Mouse (Mus musculus) common myeloid progenitor, adult 5-6 weeks (primary cell): ENCODE measurements around the gene Hexa. TPM values are rescaled to one million over a fixed set of nuclear protein-coding genes. Genes with fewer than 3 reads are reported as not detected.

Source experiments
- ATAC-seq: replicated peaks from 2 replicates; pipeline ENCODE4 v1.8.0; 2016; ENCODE audit warnings: low read depth, mild to moderate bottlenecking, moderate TSS enrichment, inconsistent platforms; ENCODE audit not compliant: poor library complexity, severe bottlenecking
- total RNA-seq: library from RNA; stranded (forward); fragments of 200-1000, 187-1606 nt; gene quantifications from 2 replicates; pipeline ENCODE4 v1.2.3, GENCODE M21; 2017

Gene Hexa
- total RNA-seq: 82.6 and 83.8 TPM in 2 replicates

DNA sequence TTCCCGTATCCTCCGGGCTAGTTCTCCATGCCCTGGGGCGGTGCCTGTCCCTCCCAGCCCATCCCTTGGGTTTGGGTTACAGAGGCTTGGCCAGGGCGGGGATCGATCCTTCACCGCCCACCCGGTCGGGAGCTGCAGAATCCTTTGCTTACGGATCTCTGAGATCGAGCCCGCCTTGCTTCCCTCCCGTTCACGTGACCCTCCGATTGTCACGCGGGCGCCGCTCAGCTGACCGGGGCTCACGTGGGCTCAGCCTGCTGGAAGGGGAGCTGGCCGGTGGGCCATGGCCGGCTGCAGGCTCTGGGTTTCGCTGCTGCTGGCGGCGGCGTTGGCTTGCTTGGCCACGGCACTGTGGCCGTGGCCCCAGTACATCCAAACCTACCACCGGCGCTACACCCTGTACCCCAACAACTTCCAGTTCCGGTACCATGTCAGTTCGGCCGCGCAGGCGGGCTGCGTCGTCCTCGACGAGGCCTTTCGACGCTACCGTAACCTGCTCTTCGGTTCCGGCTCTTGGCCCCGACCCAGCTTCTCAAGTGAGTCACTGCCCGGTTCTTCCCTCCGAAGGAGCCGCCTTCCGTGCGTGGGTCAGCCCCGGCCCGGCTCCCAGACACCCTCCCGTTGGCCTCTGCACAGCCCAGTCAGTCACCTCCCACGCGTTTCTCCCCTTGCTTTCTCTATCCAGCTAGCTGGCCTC lies at the start of gene Hexa, which contains the start of gene Tmem202:
Gene Hexa, plus strand, starts transcription at position 100 of the 697 bp plus-strand sequence.
Gene Tmem202, minus strand, starts transcription at position 407 of the 697 bp plus-strand sequence.
- ATAC-seq: peak; percentile 72

DNA sequence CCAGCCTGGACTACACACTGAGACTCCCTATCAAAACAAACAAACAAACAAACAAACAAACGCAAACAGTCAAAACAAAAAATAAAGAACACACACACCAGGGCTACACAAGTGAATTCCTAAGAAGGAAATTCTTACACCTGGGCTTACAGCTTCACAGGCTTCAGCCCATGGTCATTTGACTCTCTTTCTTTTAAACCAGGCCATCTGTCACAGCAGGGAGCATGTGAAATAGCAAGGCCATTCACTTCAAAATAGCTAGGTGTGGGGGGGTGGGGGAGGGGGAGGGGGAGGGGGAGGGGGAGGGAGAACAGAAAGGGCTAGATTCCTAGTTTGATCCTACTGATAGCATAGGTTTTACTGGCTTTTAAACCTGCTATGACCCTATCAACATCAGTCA lies 31.2 kb upstream of the Hexa start:
- no peak for ATAC-seq

DNA sequence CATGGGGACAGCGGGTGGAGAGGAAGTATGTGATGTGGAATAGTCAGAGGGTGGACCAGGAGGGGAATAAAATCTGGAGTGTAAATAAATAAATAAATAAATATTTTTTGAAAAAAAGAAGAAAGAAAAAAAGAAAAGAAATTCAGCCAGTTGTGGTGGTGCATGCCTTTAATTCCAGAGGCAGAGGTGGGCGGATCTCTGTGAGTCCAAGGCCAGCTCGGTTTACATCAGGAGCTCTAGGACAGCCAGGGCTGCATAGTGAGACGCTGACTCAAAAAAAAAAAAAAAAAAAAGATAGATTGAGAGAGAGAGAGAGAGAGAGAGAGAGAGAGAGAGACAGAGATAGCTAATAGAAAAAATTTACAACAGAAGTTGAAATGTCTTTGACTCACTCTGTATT lies 27.0 kb upstream of the Hexa start:
- no peak for ATAC-seq

DNA sequence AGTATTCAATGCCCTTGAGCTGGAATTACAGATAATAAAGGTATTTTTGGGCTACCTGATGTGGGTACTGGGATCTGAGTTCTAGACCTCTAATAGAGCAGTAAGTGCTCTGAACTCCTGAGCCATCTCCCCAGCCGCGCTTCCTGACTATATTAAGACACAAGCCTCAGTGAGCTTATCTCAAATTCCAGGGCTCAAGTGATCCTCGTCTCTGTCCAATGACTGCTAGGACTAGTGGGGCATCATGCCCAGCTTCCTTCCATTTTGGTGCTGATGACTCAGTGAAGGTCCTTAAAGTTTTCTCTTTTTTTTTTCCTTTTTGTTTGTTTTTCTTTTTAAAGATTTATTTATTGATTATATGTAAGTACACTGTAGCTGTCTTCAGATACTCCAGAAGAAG lies 24.3 kb upstream of the Hexa start:
- ATAC-seq: no peak

DNA sequence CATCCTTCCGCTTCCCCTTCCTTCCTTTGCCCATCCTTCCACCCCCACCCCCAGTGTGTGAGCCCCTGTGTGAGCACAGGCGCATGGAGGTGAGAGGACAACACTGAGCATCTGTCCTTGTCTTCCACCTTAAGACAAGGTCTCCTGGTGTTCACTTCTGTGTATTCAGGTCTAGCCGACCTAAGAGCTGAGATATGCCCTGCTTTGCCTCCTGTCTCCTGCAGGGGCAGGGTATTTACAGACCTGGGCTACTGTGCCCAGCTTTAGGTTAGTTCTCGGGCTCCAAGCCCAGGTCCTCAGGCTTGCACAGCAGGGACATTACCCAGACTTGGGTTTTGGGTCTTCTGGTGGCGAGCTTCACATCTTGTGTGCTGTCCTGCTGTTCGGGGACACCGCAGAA lies 22.2 kb upstream of the Hexa start:
- peak; percentile 50; the same call in 1 of the 2 replicates for ATAC-seq

DNA sequence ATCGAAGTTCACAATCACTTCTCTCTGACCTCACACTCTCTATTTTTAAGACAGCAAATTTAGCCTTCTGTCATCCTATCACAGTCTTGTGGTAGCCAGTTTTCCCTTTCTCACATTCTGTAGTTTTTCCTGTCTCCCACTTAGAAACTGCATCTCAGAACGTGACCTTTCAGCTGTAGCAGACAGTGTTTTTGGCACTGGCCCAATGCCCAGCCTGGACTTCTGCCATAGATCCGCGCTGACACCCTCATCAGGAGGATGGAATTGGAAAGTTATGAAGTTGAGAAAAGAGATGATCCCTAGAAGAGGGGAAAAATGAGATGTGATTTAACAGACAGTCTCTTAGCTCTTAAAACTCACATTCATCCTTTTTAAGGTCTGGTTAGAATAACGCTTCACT lies 20.4 kb upstream of the Hexa start:
- ATAC-seq: no peak

DNA sequence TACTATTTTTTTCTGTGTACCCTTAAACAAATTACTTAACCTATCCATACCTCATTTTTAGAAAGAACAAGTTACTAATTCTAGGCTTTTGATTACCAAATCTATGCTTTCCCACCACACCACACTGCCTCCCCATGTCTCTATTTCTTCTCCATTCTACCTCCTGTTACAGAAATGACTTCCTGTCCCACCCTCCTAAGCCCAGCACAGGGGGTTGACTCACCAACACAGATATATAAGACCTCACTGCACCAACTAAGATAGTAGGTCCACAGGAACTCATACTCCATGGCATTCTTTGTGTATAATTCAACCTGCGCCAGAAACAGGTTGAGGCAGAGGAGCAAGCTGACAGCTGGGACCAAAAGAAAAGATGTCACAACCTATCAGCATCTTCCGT lies 19.9 kb upstream of the Hexa start:
- ATAC-seq: no peak

DNA sequence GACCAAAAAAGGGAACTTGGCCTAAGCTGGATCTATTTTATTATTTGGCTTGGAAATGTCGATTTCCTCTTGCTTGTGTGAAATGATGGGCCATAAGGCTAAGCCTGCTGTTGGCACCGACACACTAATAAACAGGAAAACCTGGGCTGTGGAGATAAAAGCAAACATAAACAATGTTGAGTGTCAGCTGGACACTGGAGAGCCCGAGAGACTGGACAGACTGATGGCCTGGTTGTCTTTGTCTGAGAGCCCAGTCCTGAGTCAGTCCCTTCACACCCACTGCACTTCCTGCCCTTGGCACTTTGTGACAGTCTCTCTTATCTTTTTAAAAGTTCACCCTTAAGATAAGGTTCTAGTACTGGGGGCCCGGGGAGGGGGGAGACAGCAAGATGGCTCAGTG lies 16.4 kb upstream of the Hexa start:
- 0 out of 2 replicates have a peak, but pooled peaks have one; percentile 42 for ATAC-seq

DNA sequence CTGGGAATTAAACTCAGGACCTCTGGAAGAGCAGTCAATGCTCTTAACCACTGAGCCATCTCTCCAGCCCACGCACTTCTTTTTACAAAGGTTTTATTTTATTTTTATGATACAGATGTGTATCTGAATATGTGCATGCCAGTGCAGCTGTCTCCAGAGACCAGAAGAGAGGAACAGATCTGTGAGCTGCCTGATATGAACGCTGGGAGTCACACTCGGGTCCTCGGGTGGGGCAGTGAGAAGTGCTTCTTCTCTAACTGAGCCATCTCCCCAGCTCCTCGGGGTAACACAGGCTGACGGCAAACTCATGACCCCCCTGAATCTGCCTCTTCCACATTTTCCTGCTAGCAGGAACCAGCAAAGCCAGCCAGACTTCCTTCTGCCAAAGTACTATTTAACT lies 12.6 kb upstream of the Hexa start:
- ATAC-seq: no peak

DNA sequence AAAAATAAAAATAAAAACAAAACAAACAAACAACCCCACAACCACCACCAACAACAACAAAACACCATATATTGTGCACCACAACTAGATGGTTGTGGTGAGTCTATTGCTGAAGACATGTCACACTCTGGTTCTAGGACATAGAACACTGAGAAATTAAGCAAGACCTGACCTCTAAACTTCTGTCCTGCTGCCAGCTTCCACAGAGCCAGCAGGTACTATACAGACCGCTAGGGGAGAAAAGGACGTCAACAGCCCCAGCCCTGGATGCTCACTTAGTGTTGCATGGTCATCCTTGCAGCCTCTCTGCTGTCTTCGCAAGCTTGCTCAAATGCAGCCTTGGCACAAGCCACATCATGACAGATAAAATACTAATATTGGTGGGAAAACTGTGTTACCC lies 11.8 kb upstream of the Hexa start:
- no peak for ATAC-seq

DNA sequence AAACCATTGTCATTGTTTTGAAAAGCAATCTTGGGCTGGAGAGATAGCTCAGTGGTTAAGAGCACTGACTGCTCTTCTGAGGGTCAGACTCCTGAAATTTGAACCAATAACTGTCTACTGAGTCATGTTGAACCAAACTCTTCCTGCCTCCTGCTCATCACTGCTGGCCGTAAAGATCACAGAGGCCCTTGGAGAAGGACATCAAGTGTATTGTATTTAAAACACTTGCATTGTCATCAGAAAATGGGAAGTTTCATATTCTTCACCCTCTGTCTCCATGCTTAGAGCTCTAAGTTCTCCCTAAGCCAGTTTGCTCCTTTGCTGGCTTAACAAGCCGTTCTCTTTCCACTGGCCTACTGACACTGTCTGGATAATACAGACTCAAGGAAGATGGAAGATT lies 11.1 kb upstream of the Hexa start:
- no peak for ATAC-seq

DNA sequence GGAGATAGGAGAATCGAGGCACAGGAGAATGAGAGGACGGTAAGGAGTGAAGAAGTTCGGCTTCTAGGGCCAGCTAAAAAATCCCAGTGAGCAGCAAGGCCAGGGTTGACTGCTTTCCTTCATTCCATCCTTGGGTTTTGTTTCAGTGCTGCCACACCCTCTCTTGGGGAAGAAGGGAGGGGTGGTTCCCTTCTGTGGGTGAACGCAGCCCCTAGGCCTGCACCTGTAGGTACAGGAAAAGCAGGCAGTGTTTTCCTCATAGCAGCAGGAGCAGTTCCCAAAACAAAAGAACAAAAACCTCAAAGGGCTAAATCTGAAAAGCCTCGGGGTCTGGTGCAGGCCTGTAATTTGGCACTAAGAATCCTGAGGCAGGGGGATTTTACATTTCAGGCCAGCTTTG lies 7.7 kb upstream of the Hexa start:
- ATAC-seq: no peak

DNA sequence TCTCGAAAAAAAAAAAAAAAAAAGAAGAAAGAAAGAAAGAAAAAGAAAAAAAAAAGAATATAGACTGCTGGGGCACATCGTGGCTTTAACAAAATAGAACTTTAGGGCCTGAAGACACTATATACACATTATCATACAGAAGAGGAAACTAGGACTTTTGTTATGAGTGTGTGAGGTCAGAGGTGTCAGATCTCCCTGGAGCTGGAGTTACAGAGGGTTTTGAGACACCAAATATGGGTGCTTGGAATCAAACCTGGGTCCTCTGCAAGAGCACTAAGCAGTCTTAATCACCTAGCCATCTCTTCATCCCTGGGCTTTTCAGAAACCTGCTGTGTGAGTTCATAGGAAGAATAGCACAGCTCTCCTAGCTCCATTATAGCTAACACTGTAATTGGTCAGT lies 5.9 kb upstream of the Hexa start:
- ATAC-seq: no peak

DNA sequence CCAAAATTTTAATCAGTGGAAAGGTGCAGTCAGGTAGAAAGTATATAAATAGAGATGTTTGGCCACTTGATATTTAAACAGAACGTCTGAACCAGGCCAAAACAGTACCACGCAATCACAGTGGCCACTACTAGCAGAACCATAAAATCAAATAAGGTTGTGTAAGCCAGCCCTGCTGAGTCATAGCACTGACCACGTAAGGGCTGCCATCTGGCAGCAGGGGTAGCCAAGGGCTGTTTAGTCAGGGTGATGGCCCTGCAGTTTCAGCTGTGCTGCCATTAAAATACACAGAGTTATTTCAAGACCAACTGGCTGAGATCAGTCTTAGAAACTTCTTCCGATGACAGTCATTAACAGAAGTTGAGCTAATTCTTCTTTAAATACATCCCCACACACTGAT lies 5.5 kb upstream of the Hexa start:
- ATAC-seq: peak; percentile 37; the same call in 1 of the 2 replicates

DNA sequence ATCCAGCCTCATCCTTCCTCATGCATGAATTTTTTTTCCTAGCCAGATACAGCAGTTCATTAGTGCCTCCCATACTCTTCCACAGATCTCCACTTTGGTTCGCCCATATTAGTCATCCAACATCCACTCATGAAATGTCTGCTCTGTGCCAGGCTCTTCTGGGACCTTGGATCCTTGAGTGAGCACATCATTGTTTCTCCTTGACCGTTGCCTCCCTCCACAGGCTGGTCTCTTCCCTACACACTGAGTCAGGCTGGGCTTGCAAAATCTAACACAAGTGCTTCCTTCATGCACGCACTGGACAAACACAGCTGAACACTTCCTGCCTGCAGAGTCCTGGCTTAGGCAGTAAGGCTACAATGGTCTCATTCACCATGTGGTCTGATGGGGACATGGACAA lies 1.7 kb upstream of the Hexa start:
- no peak for ATAC-seq

DNA sequence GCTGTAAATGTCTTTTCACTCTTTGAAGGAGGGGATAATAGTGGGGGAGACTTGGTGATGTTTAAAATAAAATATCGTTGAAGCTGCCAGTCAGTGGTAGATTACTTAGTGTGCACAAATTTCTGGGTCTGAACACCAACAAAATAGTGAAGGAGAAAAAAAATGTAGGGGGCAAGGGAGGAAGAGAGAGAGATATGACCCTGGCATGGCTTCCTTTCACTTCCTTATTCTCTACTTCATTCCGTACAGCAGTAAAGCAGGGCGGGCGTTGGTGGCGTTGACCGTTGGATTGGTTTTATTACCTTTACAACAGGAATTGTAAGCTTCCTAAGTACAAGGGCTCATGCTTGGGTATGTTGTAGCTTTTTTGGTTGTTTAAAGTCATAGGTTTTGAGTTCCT lies 2.3 kb downstream of the Hexa start:
- ATAC-seq: no peak

DNA sequence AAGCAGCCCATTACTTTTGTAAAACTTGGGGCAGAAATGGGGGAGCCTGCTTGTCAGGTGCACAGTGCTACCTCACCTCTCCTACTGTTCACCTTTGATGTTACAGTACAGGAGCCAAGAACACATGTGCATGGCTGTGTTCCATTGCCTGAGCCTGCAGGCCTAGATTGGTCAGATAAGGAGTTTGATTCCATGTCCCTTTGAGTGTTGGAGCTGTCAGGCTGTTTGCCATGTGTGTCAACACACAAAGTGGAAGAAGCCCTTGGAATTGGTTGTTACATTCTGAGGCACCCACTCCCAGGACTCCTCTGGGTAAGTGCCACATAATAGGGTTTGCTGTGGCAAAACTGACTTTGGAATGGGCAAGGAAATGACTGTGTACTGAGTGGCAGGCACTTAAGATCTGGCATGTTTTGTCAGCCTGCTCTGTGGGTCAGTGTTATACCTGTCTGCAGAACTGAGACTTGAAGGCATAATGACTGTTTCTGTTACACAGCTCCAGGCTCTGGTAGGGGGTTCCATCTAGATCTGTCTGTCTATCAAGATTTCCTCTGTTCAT lies 3.5 kb downstream of the Hexa start:
- ATAC-seq: no peak

DNA sequence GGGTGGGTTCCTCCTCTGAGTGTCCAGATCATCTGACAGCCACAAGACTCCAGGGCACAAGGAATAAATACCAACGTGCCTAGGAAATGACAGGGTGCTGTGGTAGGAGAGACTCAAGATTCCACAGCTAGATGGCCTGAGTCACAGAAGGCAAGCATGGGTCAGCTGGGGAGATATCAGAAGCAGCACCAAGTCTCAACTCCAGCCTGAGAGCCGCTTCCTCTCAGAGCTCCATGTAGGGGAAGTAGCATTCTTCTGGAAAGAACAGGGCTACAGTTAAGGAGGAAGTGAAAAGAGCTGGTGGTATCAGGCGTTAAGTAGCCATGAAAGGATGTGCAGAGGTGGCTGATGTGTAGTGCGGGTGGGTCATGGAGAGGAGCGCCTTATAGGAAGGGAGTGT lies 5.4 kb downstream of the Hexa start:
- ATAC-seq: peak; percentile 78

DNA sequence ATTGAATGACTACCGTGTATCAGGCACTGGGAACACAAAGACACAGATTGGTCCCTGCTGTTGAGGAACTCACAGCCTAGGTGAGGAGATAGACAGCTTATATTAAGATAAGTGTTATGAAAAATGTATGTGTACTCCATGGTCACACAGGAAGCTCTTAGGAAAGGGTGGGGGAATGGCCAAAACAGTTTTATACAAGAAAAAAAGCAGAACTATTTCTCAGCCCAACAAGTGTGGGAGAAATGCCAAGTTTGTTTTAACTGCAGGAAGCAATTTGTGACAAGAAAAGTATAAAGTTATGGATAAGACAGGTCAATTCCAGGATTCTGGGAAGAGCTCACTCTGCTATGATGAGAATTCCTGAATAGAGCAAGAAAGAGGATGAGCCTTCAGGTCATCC lies 8.5 kb downstream of the Hexa start:
- ATAC-seq: 0 out of 2 replicates have a peak, but pooled peaks have one; percentile 27

DNA sequence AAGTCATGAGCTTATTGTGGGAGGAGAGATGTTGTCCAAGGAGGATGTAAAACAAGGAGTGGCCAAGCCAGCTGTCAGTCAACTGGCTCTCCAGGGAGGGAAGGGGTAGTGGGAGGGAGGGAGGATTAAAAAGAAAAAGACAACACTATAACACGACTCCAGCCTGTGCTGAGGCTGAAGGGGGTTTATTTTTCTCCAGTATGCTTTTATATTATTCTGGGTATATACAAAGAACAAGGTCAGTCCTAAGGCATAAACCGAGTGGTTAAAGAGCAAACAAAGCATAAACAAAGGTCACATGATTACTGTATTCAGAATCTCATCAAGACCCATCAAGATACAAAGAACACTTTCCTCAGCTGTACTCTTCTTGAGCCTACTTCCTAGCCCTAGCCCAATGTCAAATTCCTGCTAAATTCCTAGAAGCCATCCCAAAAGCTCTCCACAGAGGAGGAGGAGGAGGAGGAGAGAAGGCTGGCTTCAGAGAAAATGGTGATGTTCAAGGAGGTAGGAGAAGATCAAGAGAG lies 9.7 kb downstream of the Hexa start:
- ATAC-seq: no peak

DNA sequence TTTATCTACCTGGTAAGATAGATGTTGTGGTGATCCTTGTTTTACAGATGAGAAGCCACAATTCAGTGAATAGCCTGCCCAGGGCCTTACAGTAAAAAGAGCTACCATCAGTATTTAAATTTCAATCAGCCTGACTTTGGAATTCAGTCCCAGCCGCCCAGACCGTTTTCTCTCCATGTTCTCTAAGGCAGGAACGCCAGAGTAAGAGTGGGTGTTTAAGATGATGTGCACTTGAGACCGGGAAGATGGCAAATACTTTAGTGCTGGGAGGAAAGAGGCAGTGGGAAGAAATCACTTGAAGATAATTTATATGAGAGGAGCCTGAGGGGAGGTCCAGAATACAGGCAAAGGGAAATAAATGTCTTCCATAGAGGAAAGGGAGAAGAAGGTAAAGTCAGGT lies 10.7 kb downstream of the Hexa start:
- ATAC-seq: no peak

DNA sequence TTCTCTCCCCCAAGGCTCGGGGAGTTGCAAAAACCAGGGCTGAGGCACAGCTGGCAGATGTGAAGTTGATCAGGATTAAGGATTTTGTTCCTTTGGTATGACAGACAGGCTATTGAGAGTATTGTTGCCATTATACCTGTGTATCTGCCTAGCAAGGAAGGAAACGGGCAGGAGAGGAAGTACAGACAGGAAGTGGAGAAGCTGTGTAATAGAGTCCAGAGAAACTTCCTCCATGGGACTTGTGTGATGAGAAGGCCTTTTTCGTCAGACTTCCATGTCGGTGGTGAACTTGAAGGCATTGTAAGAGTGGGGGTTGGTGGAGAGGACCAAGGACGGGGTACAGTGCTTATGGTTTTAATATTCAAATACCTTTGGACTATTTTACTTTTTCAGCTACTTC lies 11.7 kb downstream of the Hexa start:
- peak; percentile 45; the same call in 1 of the 2 replicates for ATAC-seq
